Mouse (Mus musculus) bone marrow macrophage, adult 2 months (primary cell): ENCODE results near the gene Ccdc155.

ENCODE experiments used
- CTCF ChIP-seq: IDR thresholded peaks from 2 replicates; pipeline ENCODE4 v1.5.1; 2012; ENCODE audit warnings: low read depth, mild to moderate bottlenecking, low read length, moderate library complexity
- POLR2A ChIP-seq: IDR thresholded peaks from 2 replicates; pipeline ENCODE4 v1.6.1; 2012; ENCODE audit warnings: mild to moderate bottlenecking, low read depth, low read length, borderline replicate concordance

- TF ChIP-seq CTCF (no peak), POLR2A (no peak)
These were observed 3.6 kb upstream of the Ccdc155 start for GRCm38 (mm10) chr7:45208260-45208659.
